Mouse (Mus musculus) left cerebral cortex, postnatal 4 days (tissue): ENCODE measurements around the gene Crispld2. TPM values are rescaled to one million over a fixed set of nuclear protein-coding genes. Genes with fewer than 3 reads are reported as not detected.

Experiments
- DNase-seq: peaks from one replicate; pipeline ENCODE4 v3.0.0-alpha.2; 2022
- intact Hi-C: fragments of 180-260 bp; cut with DNase I; formaldehyde crosslinking; loops from one replicate; pipeline ENCODE4 v1.15.1; 2025
- total RNA-seq, 2 experiments: library from RNA; stranded (reverse); gene quantifications; 2 replicates each; pipeline ENCODE4 v1.2.3; 2021

Gene Crispld2
- 1 to 10 TPM; 1.7 to 1.8 TPM for total RNA-seq

GRCm38 (mm10) chr8:119992249-119992648 lies at the start of gene Crispld2:
Crispld2 (plus strand) TSS chr8:119992438.
- intact Hi-C loops: no loop called here
- DNase-seq: peak; percentile 88

- intact Hi-C loops: no loop called here
- DNase-seq: no peak
These were observed 48.6 kb upstream of the Crispld2 start for GRCm38 (mm10) chr8:119943616-119944015.

- DNase-seq: peak; percentile 69
- intact Hi-C loops: no loop called here
These were observed 48.0 kb upstream of the Crispld2 start for GRCm38 (mm10) chr8:119944096-119944811.

GRCm38 (mm10) chr8:119946326-119946865 lies 45.8 kb upstream of the Crispld2 start:
- no peak for DNase-seq
- intact Hi-C loops: loop anchor here (5.0 kb wide), 1 partner anchor 131 kb away; no protein-coding TSS in a partner anchor

- DNase-seq: no peak
- intact Hi-C loops: loop anchor here (5.0 kb wide), 1 partner anchor 130 kb away; no protein-coding TSS in a partner anchor
These were observed 44.6 kb upstream of the Crispld2 start for GRCm38 (mm10) chr8:119947653-119948052.

GRCm38 (mm10) chr8:119948340-119948739 lies 43.9 kb upstream of the Crispld2 start:
- intact Hi-C loops: loop anchor here (5.0 kb wide), 1 partner anchor 129 kb away; no protein-coding TSS in a partner anchor
- no peak for DNase-seq

GRCm38 (mm10) chr8:119952282-119952681 lies 40.0 kb upstream of the Crispld2 start:
- intact Hi-C loops: no loop called here

GRCm38 (mm10) chr8:119952747-119953146 lies 39.5 kb upstream of the Crispld2 start:
- no peak for DNase-seq
- intact Hi-C loops: no loop called here

More at GRCm38 (mm10) chr8:119952282-119952681, 40.0 kb upstream of the Crispld2 start:
- DNase-seq: no peak

- no peak for DNase-seq
- intact Hi-C loops: no loop called here
These were observed 36.9 kb upstream of the Crispld2 start for GRCm38 (mm10) chr8:119955333-119955732.

GRCm38 (mm10) chr8:119958076-119958475 lies 34.2 kb upstream of the Crispld2 start:
- intact Hi-C loops: no loop called here
- DNase-seq: no peak

GRCm38 (mm10) chr8:119960531-119961104 lies 31.6 kb upstream of the Crispld2 start:
- intact Hi-C loops: no loop called here
- DNase-seq: peak; percentile 84

GRCm38 (mm10) chr8:119964859-119965258 lies 27.4 kb upstream of the Crispld2 start:
- intact Hi-C loops: no loop called here
- no peak for DNase-seq

- intact Hi-C loops: no loop called here
These were observed 24.8 kb upstream of the Crispld2 start for GRCm38 (mm10) chr8:119967435-119967834.

GRCm38 (mm10) chr8:119970169-119970568 lies 22.1 kb upstream of the Crispld2 start:
- peak; percentile 21 for DNase-seq
- intact Hi-C loops: no loop called here

More at GRCm38 (mm10) chr8:119967435-119967834, 24.8 kb upstream of the Crispld2 start:
- DNase-seq: no peak

GRCm38 (mm10) chr8:119972558-119972957 lies 19.7 kb upstream of the Crispld2 start:
- DNase-seq: no peak
- intact Hi-C loops: no loop called here

- intact Hi-C loops: no loop called here
- peak; percentile 61 for DNase-seq
These were observed 13.4 kb upstream of the Crispld2 start for GRCm38 (mm10) chr8:119978770-119979381.

- no peak for DNase-seq
- intact Hi-C loops: no loop called here
These were observed 11.0 kb upstream of the Crispld2 start for GRCm38 (mm10) chr8:119981253-119981652.

GRCm38 (mm10) chr8:119984085-119984484 lies 8.2 kb upstream of the Crispld2 start:
- intact Hi-C loops: no loop called here
- DNase-seq: no peak

GRCm38 (mm10) chr8:119986174-119986573 lies 6.1 kb upstream of the Crispld2 start:
- no peak for DNase-seq
- intact Hi-C loops: no loop called here

- intact Hi-C loops: no loop called here
- DNase-seq: no peak
These were observed 4.2 kb upstream of the Crispld2 start for GRCm38 (mm10) chr8:119988087-119988486.

GRCm38 (mm10) chr8:119994114-119994513 lies 1.9 kb downstream of the Crispld2 start:
- intact Hi-C loops: no loop called here
- DNase-seq: no peak
